Mouse (Mus musculus): Measurements from ENCODE around the gene Hoxa7. TPM values are rescaled to one million over a fixed set of nuclear protein-coding genes. Genes with fewer than 3 reads are reported as not detected.

The Hoxa7 gene
- polyA plus RNA-seq, 1 experiment, result 1.4 TPM

- Histone ChIP-seq H3K27ac (ENCODE audit: insufficient read depth, low read length) (no peak within 1 kb of the TSS), H3K4me3 (ENCODE audit: low read depth, low read length) (peak within 1 kb of the TSS; percentile 6), H3K36me3 (ENCODE audit: control insufficient read depth, insufficient read depth, low read length, poor library complexity, severe bottlenecking) (no peaks in the 10 kb centered on the region), H3K9ac (ENCODE audit: low read depth, poor library complexity, severe bottlenecking) (peak within 1 kb of the TSS; percentile 39; the same call in 1 of the 2 replicates), H3K27me3 (ENCODE audit: control insufficient read depth, insufficient read depth, low read length, poor library complexity, severe bottlenecking) (peaks cover 64% of the 10 kb centered on the region), H3K4me1 (ENCODE audit: control insufficient read depth, insufficient read depth, low read length) (no peaks in the 10 kb centered on the region), H3K9me3 (replicated peaks; ENCODE audit: control insufficient read depth, insufficient read depth, low read length, poor library complexity, severe bottlenecking) (no peaks in the 10 kb centered on the region)
- TF ChIP-seq EP300 (IDR thresholded peaks at IDR 0.05; ENCODE audit: insufficient read depth, low read depth, low read length) (no peak), CTCF (IDR thresholded peaks at IDR 0.05; ENCODE audit: low read depth, low read length) (no peak), POLR2A (IDR thresholded peaks at IDR 0.05; ENCODE audit: insufficient read depth, low read length) (no peak)
Observed at GRCm38 (mm10) chr6:52245757-52246142, 24.1 kb upstream of the Hoxa7 start, which contains the start of gene Hoxa11. TSS of gene Hoxa11 (minus strand) at chr6:52245810.

- peaks cover 64% of the 10 kb centered on the region for H3K27me3 ChIP-seq (ENCODE audit: control insufficient read depth, insufficient read depth, low read length, poor library complexity, severe bottlenecking)
- TF ChIP-seq EP300 (IDR thresholded peaks at IDR 0.05; ENCODE audit: insufficient read depth, low read depth, low read length), result no peak
- no peak for TF ChIP-seq POLR2A (IDR thresholded peaks at IDR 0.05; ENCODE audit: insufficient read depth, low read length)
- H3K4me3 ChIP-seq (ENCODE audit: low read depth, low read length), result peak overlapping the region; percentile 6
Observed at GRCm38 (mm10) chr6:52245040-52245756, 23.5 kb upstream of the Hoxa7 start.

DNA sequence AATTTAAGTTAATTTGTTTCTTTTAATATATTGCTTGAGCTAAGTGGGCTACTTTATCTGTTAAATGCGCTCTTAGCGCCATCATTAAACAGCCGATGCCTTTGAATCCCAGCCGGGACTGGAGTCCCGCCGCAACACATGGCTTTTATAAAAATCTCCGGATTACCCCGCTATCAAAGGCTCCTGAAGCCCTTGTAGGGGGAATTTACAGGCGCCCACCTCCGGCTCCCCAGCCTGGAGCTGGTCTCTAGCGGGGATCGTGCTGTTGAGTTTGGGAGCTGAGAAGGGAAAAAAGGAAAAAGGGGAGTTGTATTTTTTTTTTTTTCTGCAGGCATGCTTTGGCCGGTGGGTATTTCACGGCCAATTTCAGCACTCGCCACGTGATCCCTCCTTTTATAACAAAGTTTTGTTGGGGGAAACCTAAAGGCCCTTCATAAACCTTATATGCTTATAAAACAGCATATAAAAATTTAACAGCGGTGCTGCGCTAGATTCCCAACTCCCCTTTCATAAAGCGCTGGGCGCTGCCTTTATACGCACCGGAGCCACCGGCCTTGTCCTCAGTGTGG is 22.9 kb upstream of the Hoxa7 start:
- no peaks in the 10 kb centered on the region for H3K36me3 ChIP-seq (ENCODE audit: control insufficient read depth, insufficient read depth, low read length, poor library complexity, severe bottlenecking)
- H3K9me3 ChIP-seq (replicated peaks; ENCODE audit: control insufficient read depth, insufficient read depth, low read length, poor library complexity, severe bottlenecking), result no peaks in the 10 kb centered on the region
- TF ChIP-seq CTCF (IDR thresholded peaks at IDR 0.05; ENCODE audit: low read depth, low read length), result no peak
- no peak for TF ChIP-seq POLR2A (IDR thresholded peaks at IDR 0.05; ENCODE audit: insufficient read depth, low read length)
- no peak for TF ChIP-seq EP300 (IDR thresholded peaks at IDR 0.05; ENCODE audit: insufficient read depth, low read depth, low read length)
- no peak overlapping the region for H3K4me3 ChIP-seq (ENCODE audit: low read depth, low read length)
- no peak overlapping the region for H3K27ac ChIP-seq (ENCODE audit: insufficient read depth, low read length)
- H3K27me3 ChIP-seq (ENCODE audit: control insufficient read depth, insufficient read depth, low read length, poor library complexity, severe bottlenecking), result peaks cover 64% of the 10 kb centered on the region
- H3K9ac ChIP-seq (ENCODE audit: low read depth, poor library complexity, severe bottlenecking), result peak overlapping the region; percentile 39; the same call in 1 of the 2 replicates
- H3K4me1 ChIP-seq (ENCODE audit: control insufficient read depth, insufficient read depth, low read length), result no peaks in the 10 kb centered on the region

More at GRCm38 (mm10) chr6:52245040-52245756, 23.5 kb upstream of the Hoxa7 start:
- no peaks in the 10 kb centered on the region for H3K4me1 ChIP-seq (ENCODE audit: control insufficient read depth, insufficient read depth, low read length)
- peak overlapping the region; percentile 39; the same call in 1 of the 2 replicates for H3K9ac ChIP-seq (ENCODE audit: low read depth, poor library complexity, severe bottlenecking)
- no peaks in the 10 kb centered on the region for H3K9me3 ChIP-seq (replicated peaks; ENCODE audit: control insufficient read depth, insufficient read depth, low read length, poor library complexity, severe bottlenecking)
- H3K27ac ChIP-seq (ENCODE audit: insufficient read depth, low read length), result no peak overlapping the region
- H3K36me3 ChIP-seq (ENCODE audit: control insufficient read depth, insufficient read depth, low read length, poor library complexity, severe bottlenecking), result no peaks in the 10 kb centered on the region

DNA sequence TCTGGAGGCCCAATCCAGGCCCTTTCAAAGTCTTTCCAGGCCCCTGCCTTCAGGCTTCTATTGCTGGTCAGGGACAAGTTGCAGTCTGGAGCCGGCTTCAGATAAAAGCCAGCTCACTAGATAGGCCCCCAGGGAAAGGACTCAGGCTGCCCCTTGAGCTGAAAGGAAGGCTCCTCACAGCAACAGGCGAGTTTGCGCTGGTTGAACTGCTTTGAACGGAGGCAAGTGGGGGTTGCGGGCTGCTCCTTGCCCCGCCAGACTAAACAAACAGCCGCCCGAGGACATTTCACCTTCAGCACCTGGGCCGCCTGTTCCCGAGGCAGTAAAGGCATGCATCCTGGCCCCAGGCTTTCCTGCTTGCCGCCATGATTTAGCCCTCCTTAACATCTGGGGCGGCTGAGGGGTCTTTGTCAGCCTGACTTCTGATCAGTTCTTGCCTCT is 22.0 kb upstream of the Hoxa7 start:
- no peak overlapping the region for H3K4me3 ChIP-seq (ENCODE audit: low read depth, low read length)
- no peaks in the 10 kb centered on the region for H3K9me3 ChIP-seq (replicated peaks; ENCODE audit: control insufficient read depth, insufficient read depth, low read length, poor library complexity, severe bottlenecking)
- H3K9ac ChIP-seq (ENCODE audit: low read depth, poor library complexity, severe bottlenecking), result no peak overlapping the region
- no peak overlapping the region for H3K27ac ChIP-seq (ENCODE audit: insufficient read depth, low read length)
- no peaks in the 10 kb centered on the region for H3K4me1 ChIP-seq (ENCODE audit: control insufficient read depth, insufficient read depth, low read length)
- H3K27me3 ChIP-seq (ENCODE audit: control insufficient read depth, insufficient read depth, low read length, poor library complexity, severe bottlenecking), result peaks cover 58% of the 10 kb centered on the region
- no peak for TF ChIP-seq POLR2A (IDR thresholded peaks at IDR 0.05; ENCODE audit: insufficient read depth, low read length)
- no peak for TF ChIP-seq CTCF (IDR thresholded peaks at IDR 0.05; ENCODE audit: low read depth, low read length)
- TF ChIP-seq EP300 (IDR thresholded peaks at IDR 0.05; ENCODE audit: insufficient read depth, low read depth, low read length), result 0 out of 2 replicates have a peak, but pooled peaks have one; percentile 39
- H3K36me3 ChIP-seq (ENCODE audit: control insufficient read depth, insufficient read depth, low read length, poor library complexity, severe bottlenecking), result no peaks in the 10 kb centered on the region

DNA sequence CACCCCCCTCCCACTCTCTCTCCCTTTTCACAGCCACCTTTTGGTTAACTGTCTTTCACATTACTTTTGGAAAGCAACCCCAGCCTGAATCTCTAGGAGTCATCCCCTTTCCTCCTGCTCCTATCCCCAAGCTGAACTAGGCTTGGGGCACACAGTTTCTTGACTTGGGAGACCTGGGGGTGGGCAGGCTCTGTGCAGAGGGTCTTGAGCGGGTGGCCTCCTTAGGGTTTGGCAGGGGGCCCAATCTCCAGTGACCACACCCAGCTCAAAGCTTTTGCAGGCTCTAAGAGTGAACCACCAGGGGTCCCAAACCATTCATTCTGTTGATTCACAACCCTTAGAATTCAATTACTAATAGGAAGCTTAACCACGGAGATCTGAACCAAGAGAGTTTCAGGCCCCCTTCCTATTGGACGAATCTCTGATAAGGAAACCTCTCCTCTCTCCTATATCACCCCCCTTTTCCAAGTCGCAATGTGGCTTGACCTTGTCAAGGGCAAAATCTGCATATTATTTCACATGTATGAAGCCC is 21.2 kb upstream of the Hoxa7 start:
- H3K36me3 ChIP-seq (ENCODE audit: control insufficient read depth, insufficient read depth, low read length, poor library complexity, severe bottlenecking), result no peaks in the 10 kb centered on the region
- H3K9ac ChIP-seq (ENCODE audit: low read depth, poor library complexity, severe bottlenecking), result no peak overlapping the region
- peaks cover 55% of the 10 kb centered on the region for H3K27me3 ChIP-seq (ENCODE audit: control insufficient read depth, insufficient read depth, low read length, poor library complexity, severe bottlenecking)
- no peaks in the 10 kb centered on the region for H3K9me3 ChIP-seq (replicated peaks; ENCODE audit: control insufficient read depth, insufficient read depth, low read length, poor library complexity, severe bottlenecking)
- H3K4me3 ChIP-seq (ENCODE audit: low read depth, low read length), result no peak overlapping the region
- no peaks in the 10 kb centered on the region for H3K4me1 ChIP-seq (ENCODE audit: control insufficient read depth, insufficient read depth, low read length)
- TF ChIP-seq POLR2A (IDR thresholded peaks at IDR 0.05; ENCODE audit: insufficient read depth, low read length) (no peak), CTCF (IDR thresholded peaks at IDR 0.05; ENCODE audit: low read depth, low read length) (no peak), EP300 (IDR thresholded peaks at IDR 0.05; ENCODE audit: insufficient read depth, low read depth, low read length) (no peak)
- no peak overlapping the region for H3K27ac ChIP-seq (ENCODE audit: insufficient read depth, low read length)
